Mouse (Mus musculus): ENCODE measurements around the gene Teddm3.
"Not testable (repeated sequence)": the region's sequence is repeated elsewhere in the genome, so short reads cannot be mapped to it uniquely, and the experiment has no call there.

Gene Teddm3

GRCm38 (mm10) chr16:21153900-21154299 lies at the start of gene Teddm3:
TSS of gene Teddm3 (minus strand) at chr16:21154000.
- in situ Hi-C loops (cut with MboI, MseI) = loop anchor here (10.0 kb wide), 2 partner anchors 89 to 229 kb away; no protein-coding TSS in a partner anchor

- in situ Hi-C loops (cut with MboI, MseI) = no loop called here
These were observed 48.9 kb upstream of the Teddm3 start for GRCm38 (mm10) chr16:21202731-21203130.

- in situ Hi-C loops (cut with MboI, MseI) = loop anchor here (5.0 kb wide), 1 partner anchor 193 kb away; no protein-coding TSS in a partner anchor
These were observed 45.6 kb upstream of the Teddm3 start for GRCm38 (mm10) chr16:21199426-21199825.

GRCm38 (mm10) chr16:21198529-21198928 lies 44.7 kb upstream of the Teddm3 start:
- in situ Hi-C loops (cut with MboI, MseI) = loop anchor here (5.0 kb wide), 1 partner anchor 194 kb away; no protein-coding TSS in a partner anchor

- in situ Hi-C loops (cut with MboI, MseI) = loop anchor here (5.0 kb wide), 1 partner anchor 194 kb away; no protein-coding TSS in a partner anchor
These were observed 44.2 kb upstream of the Teddm3 start for GRCm38 (mm10) chr16:21198006-21198405.

- in situ Hi-C loops (cut with MboI, MseI) = loop anchor here (5.0 kb wide), 1 partner anchor 195 kb away; no protein-coding TSS in a partner anchor
These were observed 43.7 kb upstream of the Teddm3 start for GRCm38 (mm10) chr16:21197542-21197941.

- in situ Hi-C loops (cut with MboI, MseI) = loop anchor here (5.0 kb wide), 1 partner anchor 196 kb away; no protein-coding TSS in a partner anchor
These were observed 42.8 kb upstream of the Teddm3 start for GRCm38 (mm10) chr16:21196576-21196975.

- in situ Hi-C loops (cut with MboI, MseI) = loop anchor here (5.0 kb wide), 1 partner anchor 197 kb away; no protein-coding TSS in a partner anchor
These were observed 41.6 kb upstream of the Teddm3 start for GRCm38 (mm10) chr16:21195260-21195866.

GRCm38 (mm10) chr16:21194182-21194581 lies 40.4 kb upstream of the Teddm3 start:
- in situ Hi-C loops (cut with MboI, MseI) = no loop called here

- in situ Hi-C loops (cut with MboI, MseI) = no loop called here
These were observed 38.9 kb upstream of the Teddm3 start for GRCm38 (mm10) chr16:21192509-21193354.

- in situ Hi-C loops (cut with MboI, MseI) = no loop called here
These were observed 37.8 kb upstream of the Teddm3 start for GRCm38 (mm10) chr16:21191569-21191968.

- in situ Hi-C loops (cut with MboI, MseI) = no loop called here
These were observed 34.5 kb upstream of the Teddm3 start for GRCm38 (mm10) chr16:21188345-21188744.

- in situ Hi-C loops (cut with MboI, MseI) = no loop called here
These were observed 33.8 kb upstream of the Teddm3 start for GRCm38 (mm10) chr16:21187568-21187967.

- in situ Hi-C loops (cut with MboI, MseI) = no loop called here
These were observed 30.9 kb upstream of the Teddm3 start for GRCm38 (mm10) chr16:21184697-21185096.

GRCm38 (mm10) chr16:21182108-21182507 lies 28.3 kb upstream of the Teddm3 start:
- in situ Hi-C loops (cut with MboI, MseI) = no loop called here

- in situ Hi-C loops (cut with MboI, MseI) = no loop called here
These were observed 21.4 kb upstream of the Teddm3 start for GRCm38 (mm10) chr16:21175236-21175635.

- in situ Hi-C loops (cut with MboI, MseI) = no loop called here
These were observed 14.9 kb upstream of the Teddm3 start for GRCm38 (mm10) chr16:21168730-21169129.

GRCm38 (mm10) chr16:21165343-21166220 lies 11.8 kb upstream of the Teddm3 start:
- in situ Hi-C loops (cut with MboI, MseI) = not testable (repeated sequence)

- in situ Hi-C loops (cut with MboI, MseI) = not testable (repeated sequence)
These were observed 9.6 kb upstream of the Teddm3 start for GRCm38 (mm10) chr16:21163423-21163822.

- in situ Hi-C loops (cut with MboI, MseI) = loop anchor here (10.0 kb wide), 2 partner anchors 94 to 234 kb away; no protein-coding TSS in a partner anchor
These were observed 5.4 kb upstream of the Teddm3 start for GRCm38 (mm10) chr16:21159226-21159625.

- in situ Hi-C loops (cut with MboI, MseI) = loop anchor here (10.0 kb wide), 2 partner anchors 91 to 231 kb away; no protein-coding TSS in a partner anchor
These were observed 2.5 kb upstream of the Teddm3 start for GRCm38 (mm10) chr16:21156261-21156660.

All from T-helper 1 cell (primary cell).